Mouse (Mus musculus) thymus, postnatal 14 days (tissue): ENCODE data around the gene Gm21988.
A peak's percentile ranks its signal among the peaks of the same experiment; 100 is the strongest.

Experiments
- DNase-seq: peaks from one replicate; pipeline ENCODE4 v3.0.0; 2021

Gene Gm21988

DNA sequence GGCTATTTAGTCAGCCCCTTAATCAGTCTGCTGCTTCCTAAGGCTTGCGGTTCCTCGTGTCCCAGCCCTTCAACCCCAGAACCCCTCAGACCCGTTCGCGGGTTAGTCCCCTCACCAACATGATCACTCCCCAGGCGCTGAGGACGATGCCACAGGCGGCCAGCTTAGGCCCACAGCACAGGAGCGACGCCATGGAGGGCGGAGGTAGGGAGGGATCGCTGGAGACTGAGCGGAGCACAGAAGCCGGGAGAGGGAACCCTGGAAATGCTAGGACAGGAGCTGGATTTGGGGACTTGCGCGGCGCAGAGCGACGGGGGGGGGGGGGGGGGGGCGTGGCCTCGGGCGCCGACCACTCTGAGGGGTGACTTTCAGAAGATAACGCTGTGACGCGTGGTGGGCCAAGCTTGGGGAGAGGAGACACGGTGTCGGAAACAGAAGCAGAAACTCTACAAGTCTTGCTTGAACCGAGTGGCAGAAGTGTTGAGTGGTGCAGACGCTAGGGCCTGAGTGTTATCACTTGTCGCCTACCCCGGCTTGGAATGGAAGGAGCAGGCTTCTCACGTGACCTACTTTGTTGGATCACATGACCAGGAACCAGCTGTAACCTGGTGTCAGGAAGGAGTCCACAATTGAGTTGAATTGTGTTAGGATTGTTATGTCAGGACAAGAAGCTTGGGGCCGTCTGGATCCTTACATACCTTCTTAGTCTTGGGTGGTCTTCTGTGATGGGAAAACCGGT lies at the start of gene Gm21988, which contains the start of gene Rnasek:
TSS of gene Gm21988 (minus strand) at position 290 of the 739 bp plus-strand sequence.
TSS of gene Rnasek (minus strand) at position 302 of the 739 bp plus-strand sequence.
- DNase-seq: peak; percentile 76

DNA sequence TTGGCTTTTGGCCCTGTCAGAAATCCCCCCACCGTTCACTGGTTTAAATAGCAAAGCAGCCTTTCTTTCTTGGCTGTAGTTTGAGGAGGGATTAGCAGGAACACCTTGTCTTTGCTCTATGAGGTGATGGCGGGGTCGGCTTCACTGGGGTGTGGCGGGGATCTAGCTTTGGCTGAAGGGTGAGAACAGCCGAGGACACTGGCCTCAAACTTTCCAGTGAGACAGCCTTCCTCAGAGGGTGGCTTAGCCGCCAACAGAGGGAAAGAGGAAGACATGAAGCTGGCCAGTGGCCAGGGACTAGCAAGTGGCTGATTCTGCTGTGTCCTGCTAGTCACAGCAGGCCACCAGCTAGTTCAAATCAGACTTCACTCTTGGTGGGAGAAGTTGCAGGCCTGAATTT lies 49.6 kb upstream of the Gm21988 start:
- DNase-seq: no peak

DNA sequence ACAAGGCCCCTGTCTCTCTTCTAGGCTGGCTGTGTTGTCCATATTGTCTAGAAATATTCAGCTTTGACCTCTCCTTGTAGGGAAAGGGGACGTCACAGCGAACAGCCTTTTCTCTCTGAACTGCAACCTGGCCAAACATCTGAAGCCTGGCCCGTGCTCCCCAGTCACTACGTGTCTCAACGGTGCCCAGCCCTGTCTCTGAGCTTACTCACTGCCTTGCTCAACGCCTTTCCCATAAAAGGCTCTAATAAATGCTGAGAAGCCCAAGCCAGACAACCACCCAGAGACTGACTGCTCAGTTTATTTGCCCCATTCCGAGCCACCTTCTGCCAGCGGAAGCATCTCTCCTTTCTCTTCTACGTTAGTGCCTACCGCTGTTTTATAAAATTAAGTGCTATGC lies 48.5 kb upstream of the Gm21988 start:
- no peak for DNase-seq

DNA sequence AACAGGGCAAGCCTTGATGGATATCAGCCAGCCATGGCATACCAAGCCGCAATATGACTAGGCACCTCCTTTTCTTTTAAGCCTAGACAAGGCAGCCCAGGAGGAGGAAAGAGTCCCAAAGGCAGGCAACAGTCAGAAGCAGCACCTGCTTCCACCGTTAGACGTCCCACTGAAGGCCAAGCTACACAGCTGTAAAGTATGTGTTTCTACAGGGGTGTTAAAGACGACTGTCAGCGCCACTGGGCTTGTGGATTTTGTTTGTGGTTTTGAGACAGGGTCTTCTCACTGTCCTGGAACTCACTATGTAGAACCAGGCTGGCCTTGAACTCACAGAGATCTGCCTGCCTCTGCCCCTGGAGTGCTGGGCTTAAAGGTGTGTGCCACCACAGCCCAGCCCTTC lies 46.1 kb upstream of the Gm21988 start:
- peak; percentile 68 for DNase-seq

DNA sequence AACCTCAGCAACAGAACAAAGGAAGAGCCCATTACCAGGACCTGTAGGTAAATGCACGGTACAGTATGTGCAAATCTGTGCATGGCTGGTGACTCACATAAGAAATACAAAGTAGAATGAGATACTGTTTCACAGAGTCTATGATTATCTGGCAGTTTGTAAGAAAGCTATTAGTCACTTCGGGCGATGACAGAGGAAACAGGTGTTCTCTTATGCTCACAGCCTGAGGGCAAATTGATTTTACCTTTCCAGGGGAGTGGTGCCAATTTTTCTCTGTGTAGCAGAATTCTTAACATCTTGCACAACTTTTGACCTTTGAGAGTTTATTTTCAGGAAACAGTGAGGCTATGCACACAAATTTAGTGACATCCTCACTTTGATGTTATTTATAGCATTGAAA lies 45.1 kb upstream of the Gm21988 start:
- no peak for DNase-seq

DNA sequence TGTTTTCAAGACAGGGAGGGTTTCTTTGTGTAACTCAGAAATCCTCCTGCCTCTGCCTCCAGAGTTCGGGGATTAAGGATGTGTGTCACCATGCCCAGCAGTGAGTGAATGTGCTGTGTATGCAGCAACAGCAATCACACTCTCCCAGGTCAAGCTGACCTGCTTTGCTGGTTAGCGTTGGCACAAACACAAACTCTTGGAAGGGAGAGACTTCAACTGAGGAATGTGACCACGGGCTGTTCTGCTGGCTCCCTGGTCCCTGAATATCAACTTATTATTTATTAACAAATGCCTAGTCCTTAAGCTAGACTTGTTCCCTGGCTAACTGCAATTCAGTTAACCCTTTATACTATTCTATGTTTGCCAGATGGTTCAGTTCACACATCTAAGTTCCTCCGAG lies 44.0 kb upstream of the Gm21988 start:
- no peak for DNase-seq

DNA sequence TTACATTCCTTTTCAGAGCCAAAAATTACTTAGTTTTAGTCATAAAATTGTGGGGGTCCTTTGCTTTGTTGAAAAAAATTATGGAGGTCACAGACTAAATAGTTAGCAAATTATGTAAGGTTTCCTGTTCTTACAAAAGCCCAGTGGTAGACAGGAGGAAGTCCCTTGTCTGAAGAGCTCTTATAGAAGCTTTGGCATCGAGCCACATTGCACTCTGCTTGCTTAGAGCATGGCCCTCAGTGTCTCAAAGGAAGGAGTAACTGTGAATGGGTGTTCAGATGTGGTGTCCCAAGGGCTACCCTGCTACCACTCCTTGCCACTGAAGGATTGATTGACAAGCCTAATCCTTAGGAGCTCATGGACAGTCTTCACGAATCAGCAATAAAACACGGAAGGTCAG lies 40.8 kb upstream of the Gm21988 start:
- no peak for DNase-seq

DNA sequence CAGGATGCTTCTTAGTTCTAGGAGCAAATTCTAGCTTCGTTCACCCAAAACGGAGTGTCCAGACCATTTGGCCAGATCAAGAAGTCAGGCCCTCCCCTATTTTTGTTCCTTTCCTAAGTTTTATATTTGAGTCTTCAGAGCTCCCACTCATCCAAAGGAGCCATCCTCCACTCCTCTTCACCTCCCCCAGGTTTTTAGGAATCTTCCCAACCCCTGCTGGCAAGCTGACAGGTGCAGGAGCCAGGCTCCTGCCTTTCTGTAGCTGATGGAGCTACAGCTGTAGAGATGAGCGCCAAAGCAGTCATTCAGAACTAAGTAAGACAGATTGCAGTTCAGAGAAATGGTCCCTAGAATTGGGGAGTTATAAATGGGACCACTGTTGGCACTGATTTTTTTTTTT lies 39.3 kb upstream of the Gm21988 start:
- DNase-seq: no peak

DNA sequence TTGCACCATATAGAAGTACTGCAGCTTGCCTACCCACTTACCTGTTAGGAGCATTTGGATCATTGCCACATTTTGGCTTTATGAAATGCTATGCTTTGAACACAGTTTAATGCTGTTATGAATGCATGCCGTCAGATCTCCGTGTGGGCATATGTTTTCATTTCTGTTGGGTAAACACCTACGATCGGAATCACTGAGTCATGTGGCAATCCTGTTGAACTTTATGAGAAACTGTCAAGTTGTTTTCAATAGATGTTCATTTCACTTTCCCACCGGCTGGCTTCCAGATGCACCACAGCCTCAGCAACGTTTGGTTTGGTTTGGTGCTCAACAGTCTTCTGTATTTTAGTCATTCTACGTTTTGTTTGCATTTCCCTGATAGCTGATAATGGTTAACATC lies 32.0 kb upstream of the Gm21988 start:
- no peak for DNase-seq

DNA sequence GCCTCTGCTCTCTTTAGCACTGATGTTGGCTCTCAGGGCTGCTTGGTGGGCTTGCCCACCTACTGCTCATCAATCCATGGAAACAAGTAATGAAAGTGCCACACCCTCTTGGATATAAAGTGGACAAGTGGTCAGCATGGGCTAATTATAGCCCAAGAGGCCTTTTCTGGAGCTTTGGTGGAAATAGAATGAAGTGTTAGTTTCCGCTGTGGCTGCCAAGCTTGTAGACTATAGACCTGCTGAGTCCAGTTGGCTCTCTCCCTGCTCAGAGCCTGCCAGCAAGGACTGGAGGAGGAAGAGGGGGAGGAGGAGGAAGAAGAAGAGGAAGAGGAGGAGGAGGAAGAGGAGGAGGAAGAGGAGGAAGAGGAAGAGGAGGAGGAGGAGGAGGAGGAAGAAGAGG lies 26.8 kb upstream of the Gm21988 start:
- DNase-seq: no peak

DNA sequence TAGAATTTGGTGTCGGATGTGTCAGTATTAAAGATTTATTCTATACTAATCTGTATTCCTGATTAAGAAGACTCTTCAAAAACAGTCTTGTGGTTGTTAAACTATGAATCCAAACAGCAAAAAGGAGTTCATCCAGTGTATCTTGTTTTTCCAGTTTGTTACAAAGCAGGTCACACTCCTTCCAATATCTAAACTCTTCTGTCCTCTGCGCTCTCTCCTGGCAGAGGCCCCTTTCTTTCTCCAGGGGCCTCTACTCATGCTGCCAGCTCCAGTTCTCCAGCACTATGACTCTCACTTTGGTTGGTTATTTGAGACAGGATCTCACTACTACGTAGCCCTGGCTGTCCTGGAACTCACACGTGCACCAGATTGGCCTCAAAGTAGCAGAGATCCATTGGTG lies 26.2 kb upstream of the Gm21988 start:
- no peak for DNase-seq

DNA sequence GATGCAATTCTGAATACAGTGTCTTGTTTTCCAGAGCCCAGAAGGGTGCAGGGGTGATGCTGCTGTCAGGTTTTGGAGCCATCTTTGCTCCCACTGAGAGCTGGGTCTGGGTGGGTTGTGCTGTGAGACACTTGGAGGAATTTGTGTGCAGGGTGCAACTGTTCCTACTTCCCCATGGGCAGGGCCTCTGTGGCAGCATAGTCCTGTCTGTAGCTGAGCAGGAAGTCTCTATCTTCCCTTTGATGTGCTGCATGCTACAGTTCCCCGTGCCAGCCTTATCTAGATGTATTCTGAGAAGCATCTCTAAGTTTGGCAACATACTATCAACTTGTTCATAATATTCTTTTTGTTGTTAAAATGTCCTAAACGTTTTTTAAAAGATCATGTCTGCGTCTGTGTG lies 25.6 kb upstream of the Gm21988 start:
- DNase-seq: peak; percentile 69

DNA sequence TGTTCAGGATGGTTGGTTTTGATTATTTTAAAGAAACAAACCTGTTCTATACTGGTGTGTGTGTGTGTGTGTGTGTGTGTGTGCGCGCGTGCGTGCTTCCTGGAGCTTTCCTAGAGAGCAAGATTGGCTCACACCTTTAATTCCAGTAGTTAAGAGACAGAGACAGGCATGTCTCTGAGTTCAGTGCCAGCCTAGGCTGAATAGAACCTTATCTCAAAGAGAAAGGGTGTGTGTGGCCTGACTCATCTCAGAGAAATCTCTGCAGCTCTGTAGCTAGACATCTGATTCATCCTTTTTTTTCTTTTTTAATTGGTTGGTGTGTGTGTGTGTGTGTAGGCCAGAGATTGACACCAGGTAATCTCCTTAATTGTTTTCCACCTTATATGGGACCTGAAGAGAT lies 19.4 kb upstream of the Gm21988 start:
- no peak for DNase-seq

DNA sequence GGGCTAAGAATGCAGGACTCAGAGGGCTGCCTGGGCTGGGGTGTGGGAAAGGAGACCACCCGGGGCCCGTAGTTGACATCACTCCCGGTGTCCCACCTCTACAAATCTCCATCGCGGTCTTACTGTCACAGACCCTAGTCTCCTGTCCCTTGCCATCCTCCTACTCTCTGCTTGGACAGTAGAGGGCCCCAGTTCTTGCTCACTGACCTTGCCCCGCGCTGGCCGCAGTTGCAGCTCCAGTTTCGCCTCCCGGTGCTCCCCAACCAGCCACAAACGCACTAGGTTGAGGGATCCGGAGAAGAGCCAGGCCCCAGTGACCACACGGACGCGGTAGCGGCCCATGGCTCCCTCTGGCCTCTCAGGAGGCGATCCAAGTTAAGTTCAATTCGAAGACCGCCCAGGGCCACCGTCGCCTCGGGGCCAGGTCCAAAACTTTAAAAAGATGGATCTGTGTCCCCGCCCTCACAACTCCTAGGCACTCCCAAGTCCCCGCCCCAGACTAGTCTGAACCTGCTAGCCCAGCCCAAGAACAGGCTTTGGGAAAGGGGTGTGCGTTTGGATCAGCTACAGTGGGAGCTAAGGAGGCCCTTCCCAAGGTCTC lies 15.4 kb upstream of the Gm21988 start, which contains the start of gene Alox12:
TSS of gene Alox12 (minus strand) at position 423 of the 601 bp plus-strand sequence.
- no peak for DNase-seq

DNA sequence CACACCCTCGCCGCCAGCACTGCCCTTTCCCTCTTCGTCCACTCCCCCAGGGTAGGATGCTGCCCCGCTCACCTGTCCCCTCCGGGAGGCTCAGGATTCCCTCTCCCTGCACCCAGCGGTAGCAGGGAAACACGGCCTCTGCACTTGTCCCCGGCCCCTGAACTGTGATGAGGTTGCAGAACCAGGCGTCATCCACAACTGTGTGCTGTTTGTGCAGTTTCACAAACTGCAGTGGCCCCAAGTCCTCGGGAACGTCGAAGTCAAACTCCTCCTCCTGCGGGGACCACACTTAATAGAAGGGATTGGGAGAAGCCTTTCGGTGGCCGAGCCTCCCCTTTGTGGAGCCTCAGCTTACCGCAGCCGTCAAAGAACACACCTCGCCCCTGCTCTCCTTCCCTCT lies 14.7 kb upstream of the Gm21988 start:
- no peak for DNase-seq

DNA sequence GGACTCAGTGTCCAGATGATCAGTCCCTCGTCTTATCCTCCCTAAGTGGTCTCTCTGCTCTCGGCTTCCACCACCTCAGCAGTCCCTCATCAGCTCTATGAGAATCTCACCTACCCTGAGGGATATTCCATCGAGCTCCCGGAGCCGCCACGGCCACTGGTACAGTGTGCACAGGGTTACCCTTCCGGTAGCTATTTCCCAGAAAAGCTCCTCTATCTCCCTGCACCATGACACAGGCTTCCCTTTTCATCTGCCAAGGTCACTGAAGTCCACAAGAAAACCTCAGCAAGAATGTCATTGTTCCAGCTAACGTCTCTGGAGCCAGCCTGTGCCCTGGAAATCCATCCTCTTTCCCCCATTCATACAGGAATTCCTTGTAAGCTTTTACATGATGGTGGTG lies 12.2 kb upstream of the Gm21988 start:
- no peak for DNase-seq

DNA sequence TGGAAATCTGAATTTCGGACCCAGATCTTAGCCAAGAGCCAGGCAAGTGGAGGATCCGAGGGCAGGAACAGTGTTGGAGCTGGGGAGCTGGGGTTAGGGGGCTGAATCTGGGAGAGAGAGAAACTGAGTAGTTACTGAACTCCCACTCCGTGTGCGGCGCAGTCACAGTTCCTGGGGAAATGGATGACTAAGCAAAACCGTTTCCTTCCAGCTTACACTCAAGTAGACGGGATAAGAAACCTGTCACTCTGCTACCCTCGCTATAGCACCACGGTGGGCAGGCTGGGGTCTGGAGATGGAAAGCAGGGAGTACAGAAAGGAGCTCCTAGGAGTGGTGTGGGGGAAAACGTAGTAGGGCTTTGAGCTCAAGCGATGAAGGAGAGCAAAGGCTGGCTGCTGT lies 10.5 kb upstream of the Gm21988 start:
- DNase-seq: no peak

DNA sequence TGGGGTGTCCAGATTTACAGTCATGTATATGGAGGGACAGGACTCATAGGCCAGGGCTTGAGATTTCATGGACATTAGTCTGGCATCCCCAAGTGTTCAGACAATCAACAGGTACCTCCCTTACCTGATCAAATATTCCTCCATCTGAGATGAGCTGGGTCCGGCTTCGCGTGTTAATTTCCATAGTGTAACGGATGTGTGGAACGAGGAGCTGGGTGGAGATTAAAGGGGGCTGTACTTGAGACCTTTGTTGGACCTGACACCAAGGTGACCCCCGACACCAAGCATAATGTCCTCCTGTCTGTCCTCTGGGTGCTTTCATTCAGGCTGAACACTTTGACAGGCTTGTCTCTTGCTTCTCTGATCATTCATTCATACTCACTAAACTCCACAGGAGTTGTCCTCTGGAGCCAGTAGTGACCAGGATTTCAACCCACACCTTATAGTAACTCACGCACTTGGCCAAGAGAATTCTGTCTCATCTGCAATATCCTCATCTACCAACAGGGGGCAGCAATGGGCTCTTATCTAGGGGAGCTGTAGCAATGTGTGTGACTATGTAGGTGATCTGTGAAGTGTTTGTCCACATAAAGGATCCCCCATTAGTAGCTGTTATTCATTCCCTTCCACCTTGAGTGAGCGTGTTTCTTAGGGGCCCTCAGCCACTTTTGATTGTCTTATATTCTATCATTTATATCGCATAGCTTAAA lies 7.7 kb upstream of the Gm21988 start:
- DNase-seq: peak; percentile 87

DNA sequence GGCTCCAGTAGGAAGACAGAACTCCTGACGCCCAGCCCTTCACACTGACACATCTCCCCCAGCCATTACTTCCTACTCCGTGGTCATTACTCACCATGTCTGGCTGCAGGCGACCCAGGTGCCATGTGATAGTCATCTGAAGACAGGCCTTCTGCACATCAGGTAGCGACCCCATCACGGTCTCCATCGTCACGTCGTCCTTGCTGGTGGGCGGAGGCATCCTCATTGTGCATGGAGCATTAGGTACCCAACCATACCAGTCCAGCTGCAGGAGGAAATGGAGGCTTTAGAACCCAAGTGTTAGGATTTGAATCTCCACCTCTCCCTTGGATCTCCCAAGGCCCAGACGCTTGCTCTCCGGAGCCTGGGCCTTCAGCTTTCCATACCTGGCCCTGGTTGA lies 3.0 kb upstream of the Gm21988 start:
- no peak for DNase-seq

DNA sequence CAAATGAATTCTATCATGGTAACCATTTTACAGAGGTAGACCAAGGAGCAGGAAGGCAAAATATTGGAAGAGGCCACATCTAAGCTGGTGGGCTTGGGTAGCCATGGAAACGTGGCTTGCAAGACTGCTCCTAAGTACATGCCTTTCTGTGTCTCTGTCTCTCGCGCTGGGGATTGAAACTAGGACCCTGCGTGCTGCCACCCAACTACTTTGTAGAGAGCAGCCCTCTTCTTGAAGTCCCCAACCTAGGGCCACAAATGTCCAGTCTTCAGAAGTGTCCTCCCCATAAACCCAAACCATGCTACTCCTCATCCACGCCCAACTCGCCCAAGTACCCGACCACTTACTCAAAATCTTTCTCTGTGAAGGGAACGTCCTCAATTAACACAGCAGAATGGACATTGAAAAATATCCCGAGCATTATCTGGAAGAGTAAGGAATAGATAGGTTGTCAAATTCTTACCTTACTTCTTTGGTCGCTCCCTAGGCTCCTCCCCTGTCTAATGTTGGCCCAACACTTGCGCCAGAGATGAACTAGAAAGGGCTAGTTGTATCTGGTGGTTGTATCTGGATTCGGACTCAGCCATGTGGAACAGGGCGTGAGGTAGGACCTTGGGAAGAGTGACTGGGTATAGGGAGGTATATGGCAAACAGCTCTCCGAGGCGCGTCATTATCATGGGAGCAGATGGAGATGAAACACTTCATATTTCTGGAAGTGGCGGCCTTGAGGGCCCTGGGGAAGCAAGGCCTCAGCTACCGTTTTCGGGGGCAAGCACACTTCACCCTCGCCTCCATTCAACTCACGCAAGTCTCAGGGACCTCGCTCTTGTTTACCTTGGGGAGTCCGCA lies 814 bp downstream of the Gm21988 start:
- no peak for DNase-seq

DNA sequence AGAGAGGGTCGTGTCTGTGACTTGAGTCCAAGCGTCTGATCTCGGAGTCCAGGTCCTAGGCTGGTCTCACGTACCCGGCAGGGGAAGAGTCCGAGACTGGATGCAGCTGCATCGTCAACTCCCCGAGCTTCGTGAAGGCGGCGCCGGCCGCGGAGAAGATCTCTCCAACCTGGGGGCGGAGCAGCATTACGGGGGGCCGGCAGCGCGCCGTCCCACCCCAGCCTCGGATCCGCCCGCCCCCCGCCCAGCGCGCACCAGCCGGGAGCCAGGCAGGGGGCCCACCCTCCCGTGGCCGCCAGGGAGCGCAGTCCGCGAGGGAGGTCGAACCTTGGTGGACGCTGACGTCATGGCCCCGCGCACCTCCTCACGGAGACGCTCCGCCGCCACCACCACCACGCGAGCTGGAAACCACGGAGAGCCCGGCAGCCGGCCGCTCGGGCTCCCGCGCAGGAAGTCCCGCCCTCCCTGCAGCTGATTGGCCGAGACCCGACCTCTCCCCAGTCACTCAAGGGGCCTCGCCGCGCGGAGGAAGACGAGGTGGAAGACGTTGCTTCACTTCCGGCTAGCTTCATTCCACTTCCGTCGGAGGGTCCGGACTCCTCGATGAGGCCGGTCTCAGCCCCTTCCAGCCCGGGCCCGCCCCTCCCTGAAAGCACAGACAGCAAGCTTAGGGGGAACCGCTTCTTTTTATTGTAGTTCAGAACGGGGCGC lies 2.0 kb downstream of the Gm21988 start, which contains the start of gene 0610010K14Rik:
TSS of gene 0610010K14Rik (minus strand) at position 458 of the 711 bp plus-strand sequence.
- DNase-seq: peak; percentile 98

DNA sequence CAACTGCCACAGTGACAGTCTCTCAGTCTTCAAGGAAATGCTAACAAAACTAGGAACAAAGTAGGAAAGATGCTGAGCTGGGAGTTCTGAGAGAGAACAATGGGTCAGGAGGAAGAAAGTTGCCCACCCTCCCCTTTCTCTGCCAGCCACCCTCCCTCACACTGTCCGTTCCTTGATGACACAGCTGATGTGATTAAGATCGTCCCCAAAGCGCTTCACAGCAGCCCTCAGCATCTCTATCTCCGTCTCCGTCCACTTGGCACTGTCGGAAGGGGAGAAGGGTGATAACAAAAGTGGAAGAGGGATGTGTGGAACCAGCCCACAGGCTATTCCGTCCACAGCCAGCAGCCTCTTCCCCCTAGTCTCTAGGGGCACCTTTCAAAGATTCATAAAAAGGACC lies 2.9 kb downstream of the Gm21988 start:
- DNase-seq: no peak
